Mouse (Mus musculus) intestine, postnatal 0 days (tissue): ENCODE measurements at regions not wholly inside any gene's neighbourhood (a gene's known extent, or its start where the extent isn't known, plus 50 kb on each side); places are given as distances from the start of the nearest gene placed in this dataset.

ENCODE experiments used
- ATAC-seq: fragments of 200-750 bp; cut with Nextera tagmentation; 2 replicates; pipeline ENCODE4 v1.8.0; 2017; ENCODE audit warnings: mild to moderate bottlenecking, moderate TSS enrichment, moderate library complexity
- H3K27ac ChIP-seq: fragments of 300-500 bp; sonication (generic); 2 replicates; pipeline ENCODE4 v1.5.1; 2014; ENCODE audit warnings: mild to moderate bottlenecking, low read depth, low read length, moderate library complexity
- H3K27me3 ChIP-seq: fragments of 300-500 bp; sonication (generic); replicated peaks from 2 replicates; pipeline ENCODE4 v1.6.1; 2014; ENCODE audit warnings: low read length, mixed read lengths; ENCODE audit not compliant: control insufficient read depth, insufficient read depth
- H3K36me3 ChIP-seq: fragments of 300-500 bp; sonication (generic); 2 replicates; pipeline ENCODE4 v1.6.1; 2014; ENCODE audit warnings: mild to moderate bottlenecking, moderate library complexity; ENCODE audit not compliant: control insufficient read depth, insufficient read depth
- H3K4me1 ChIP-seq: fragments of 300-500 bp; sonication (generic); replicated peaks from 2 replicates; pipeline ENCODE4 v1.6.1; 2014; ENCODE audit warnings: antibody characterized with exemption, low read length, mixed read lengths; ENCODE audit not compliant: control insufficient read depth, insufficient read depth
- H3K4me2 ChIP-seq: fragments of 300-500 bp; sonication (generic); replicated peaks from 2 replicates; pipeline ENCODE4 v1.6.1; 2014; ENCODE audit warnings: low read depth, mild to moderate bottlenecking, moderate library complexity
- H3K4me3 ChIP-seq: fragments of 300-500 bp; sonication (generic); 2 replicates; pipeline ENCODE4 v1.5.1; 2014; ENCODE audit warnings: low read depth, low read length
- H3K9ac ChIP-seq: fragments of 300-500 bp; sonication (generic); 2 replicates; pipeline ENCODE4 v1.6.1; 2014; ENCODE audit warnings: mild to moderate bottlenecking, low read depth, low read length
- H3K9me3 ChIP-seq: fragments of 300-500 bp; sonication (generic); 2 replicates; pipeline ENCODE4 v1.6.1; 2016; ENCODE audit warnings: mixed run types; ENCODE audit not compliant: control insufficient read depth
- CTCF ChIP-seq: sonication (generic); IDR thresholded peaks from 2 replicates; pipeline ENCODE4 v1.5.1; 2016; ENCODE audit warnings: low read depth, mild to moderate bottlenecking, control low read depth, antibody characterized with exemption, moderate library complexity
- WGBS: fragments of 180-500 bp; shearing (Covaris S2); extraction: QIAGEN DNeasy Blood & Tissue Kit; methylation state at CpG from one replicate; pipeline ENCODE4 v1.1.7; 2014; 5-methylcytosine and 5-hydroxymethylcytosine counted together

DNA sequence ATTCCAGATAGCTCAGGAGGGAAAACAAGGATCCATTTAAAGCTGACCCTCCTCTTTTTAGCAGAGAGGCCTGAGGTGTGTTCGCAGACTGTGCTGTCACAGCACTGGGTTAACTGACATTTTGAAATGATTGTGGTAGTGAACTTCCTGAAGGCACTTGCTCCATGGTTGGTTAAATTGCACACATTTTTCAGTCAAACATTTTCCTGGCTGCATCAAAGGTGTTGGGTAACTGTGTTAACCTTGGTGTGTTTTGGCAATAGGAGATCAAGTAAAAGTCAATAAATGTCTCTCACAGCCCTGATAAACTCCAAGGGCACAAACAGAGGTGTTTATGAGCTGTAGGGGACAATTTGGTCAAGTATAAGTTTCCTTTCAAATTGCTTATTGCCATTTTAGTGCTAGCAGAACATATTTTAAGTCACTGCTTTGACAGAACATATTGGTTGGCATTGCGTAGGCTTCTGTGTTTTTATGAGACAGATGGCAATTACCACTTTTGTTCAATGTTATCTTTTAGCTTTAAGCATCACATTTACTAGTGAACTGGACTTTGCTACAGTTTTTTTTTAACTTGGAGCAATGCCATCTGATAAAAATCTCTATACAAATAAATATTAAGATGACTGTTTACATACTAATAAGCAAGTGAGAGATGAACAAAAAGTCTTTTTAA lies 666.7 kb downstream of the D3Ertd751e start:
- Histone ChIP-seq H3K27me3 (no peaks in the 10 kb centered on the region), H3K9me3 (no peaks in the 10 kb centered on the region), H3K27ac (no peak overlapping the region), H3K4me1 (no peaks in the 10 kb centered on the region), H3K4me3 (no peak overlapping the region), H3K36me3 (no peaks in the 10 kb centered on the region), H3K9ac (no peak overlapping the region), H3K4me2 (no peak overlapping the region)
- no peak for ATAC-seq
- TF ChIP-seq CTCF = no peak
- 79% methylated on average over 2 of the region's 2 CpGs for WGBS

- TF ChIP-seq CTCF = no peak
- Histone ChIP-seq H3K4me1 (no peaks in the 10 kb centered on the region), H3K27ac (no peak overlapping the region), H3K27me3 (no peaks in the 10 kb centered on the region), H3K4me2 (no peak overlapping the region), H3K9me3 (no peaks in the 10 kb centered on the region), H3K4me3 (no peak overlapping the region), H3K36me3 (no peaks in the 10 kb centered on the region), H3K9ac (no peak overlapping the region)
- WGBS = 75% methylated on average over 9 of the region's 9 CpGs
- no peak for ATAC-seq
These were observed 685.0 kb downstream of the D3Ertd751e start for GRCm38 (mm10) chr3:42427363-42427762.

DNA sequence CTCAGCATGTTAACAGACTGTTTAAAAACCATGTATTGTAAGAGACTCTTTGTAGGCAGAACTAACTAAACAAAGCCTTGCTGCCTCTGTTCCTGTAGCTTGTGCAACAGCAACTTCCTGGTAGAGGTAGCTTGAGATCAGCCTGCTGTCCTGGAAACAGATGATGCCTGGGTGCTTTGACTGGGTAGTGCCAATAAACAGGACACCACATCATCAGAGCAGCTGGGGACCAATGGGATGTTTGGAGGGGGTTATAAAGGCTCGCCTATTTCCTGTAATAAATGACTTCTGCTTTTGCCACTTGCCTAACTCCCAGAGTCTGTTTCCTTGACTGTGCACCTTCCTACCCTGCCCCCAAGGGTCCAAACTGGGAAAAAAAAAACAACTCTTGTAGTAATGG lies 707.2 kb downstream of the D3Ertd751e start:
- no peaks in the 10 kb centered on the region for H3K27me3 ChIP-seq

GRCm38 (mm10) chr3:42464353-42464752 lies 721.9 kb downstream of the D3Ertd751e start:
- H3K27ac ChIP-seq = no peak overlapping the region
- no peak for ATAC-seq
- no peaks in the 10 kb centered on the region for H3K27me3 ChIP-seq
- no peaks in the 10 kb centered on the region for H3K36me3 ChIP-seq
- H3K4me3 ChIP-seq = no peak overlapping the region
- H3K9ac ChIP-seq = no peak overlapping the region
- no peak for TF ChIP-seq CTCF
- no peaks in the 10 kb centered on the region for H3K9me3 ChIP-seq
- no peaks in the 10 kb centered on the region for H3K4me1 ChIP-seq
- H3K4me2 ChIP-seq = no peak overlapping the region

More for the DNA sequence above, 707.2 kb downstream of the D3Ertd751e start:
- no peaks in the 10 kb centered on the region for H3K4me1 ChIP-seq
- no peak for ATAC-seq
- H3K27ac ChIP-seq = no peak overlapping the region
- no peak overlapping the region for H3K4me3 ChIP-seq
- 23% methylated on average over 1 of the region's 1 CpGs for WGBS
- no peak overlapping the region for H3K4me2 ChIP-seq
- H3K9ac ChIP-seq = no peak overlapping the region
- no peaks in the 10 kb centered on the region for H3K9me3 ChIP-seq
- TF ChIP-seq CTCF = no peak
- no peaks in the 10 kb centered on the region for H3K36me3 ChIP-seq

DNA sequence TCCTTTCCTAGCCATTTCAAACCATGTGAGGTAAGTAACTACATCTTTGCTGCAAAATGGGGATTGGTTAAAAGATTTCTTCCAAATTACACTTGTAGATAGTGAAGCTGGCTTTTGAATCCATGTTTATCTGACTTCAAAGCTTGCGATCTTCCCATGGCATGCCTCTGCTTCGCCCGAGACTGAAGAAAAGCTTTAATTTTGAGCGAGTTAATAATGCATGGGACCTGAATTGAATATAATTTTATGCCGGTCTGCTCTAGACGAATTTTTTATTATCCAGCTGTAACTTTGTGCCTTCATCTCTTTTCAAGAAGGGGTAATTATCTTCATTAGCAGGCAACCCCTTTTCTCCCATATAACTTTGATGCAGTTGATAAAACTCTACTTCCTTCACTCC lies 724.7 kb downstream of the D3Ertd751e start:
- Histone ChIP-seq H3K36me3 (no peaks in the 10 kb centered on the region), H3K27ac (no peak overlapping the region), H3K9ac (no peak overlapping the region), H3K4me1 (no peaks in the 10 kb centered on the region), H3K4me3 (no peak overlapping the region), H3K4me2 (no peak overlapping the region), H3K9me3 (no peaks in the 10 kb centered on the region), H3K27me3 (no peaks in the 10 kb centered on the region)
- no peak for ATAC-seq
- no peak for TF ChIP-seq CTCF
- 85% methylated on average over 6 of the region's 6 CpGs for WGBS

- Histone ChIP-seq H3K27ac (no peak overlapping the region), H3K4me2 (no peak overlapping the region), H3K36me3 (no peaks in the 10 kb centered on the region), H3K4me3 (no peak overlapping the region), H3K4me1 (no peaks in the 10 kb centered on the region), H3K9me3 (no peaks in the 10 kb centered on the region), H3K27me3 (no peaks in the 10 kb centered on the region), H3K9ac (no peak overlapping the region)
- ATAC-seq = no peak
- no peak for TF ChIP-seq CTCF
- 85% methylated on average over 3 of the region's 3 CpGs for WGBS
These were observed 772.6 kb downstream of the D3Ertd751e start for GRCm38 (mm10) chr3:42514922-42515593.
